Mouse (Mus musculus) embryonic facial prominence, embryonic 11.5 days (tissue): ENCODE results near the gene Dhfr. TPM values are rescaled to one million over a fixed set of nuclear protein-coding genes. Genes with fewer than 3 reads are reported as not detected.
A peak's percentile ranks its signal among the peaks of the same experiment; 100 is the strongest.

Experiments used
- ATAC-seq: fragments of 200-750 bp; cut with Nextera tagmentation; replicated peaks from 2 replicates; pipeline ENCODE4 v1.8.0; 2017; ENCODE audit warnings: low read depth; ENCODE audit not compliant: insufficient number of reproducible peaks, low FRiP score, low TSS enrichment
- DNase-seq: peaks from one replicate; pipeline ENCODE4 v3.0.0-alpha.2; 2015; ENCODE audit warnings: low spot score
- H3K27ac ChIP-seq: fragments of 300-500 bp; sonication (generic); replicated peaks from 2 replicates; pipeline ENCODE4 v1.5.1; 2014; ENCODE audit warnings: mild to moderate bottlenecking, low read depth, low read length, control low read depth
- H3K27me3 ChIP-seq: fragments of 300-500 bp; sonication (generic); 2 replicates; pipeline ENCODE4 v1.6.1; 2014; ENCODE audit warnings: mild to moderate bottlenecking, low read length, moderate library complexity, mixed read lengths; ENCODE audit not compliant: control insufficient read depth, insufficient read depth
- H3K36me3 ChIP-seq: fragments of 300-500 bp; sonication (generic); replicated peaks from 2 replicates; pipeline ENCODE4 v1.6.1; 2014; ENCODE audit warnings: low read depth, mild to moderate bottlenecking, low read length, moderate library complexity, mixed read lengths; ENCODE audit not compliant: control insufficient read depth, insufficient read depth
- H3K4me1 ChIP-seq: fragments of 300-500 bp; sonication (generic); 2 replicates; pipeline ENCODE4 v1.6.1; 2014; ENCODE audit warnings: low read length, mixed read lengths; ENCODE audit not compliant: control insufficient read depth, insufficient read depth
- H3K4me2 ChIP-seq: fragments of 300-500 bp; sonication (generic); 2 replicates; pipeline ENCODE4 v1.6.1; 2014; ENCODE audit warnings: low read depth, mild to moderate bottlenecking, control low read depth, low read length, moderate library complexity
- H3K4me3 ChIP-seq: fragments of 300-500 bp; sonication (generic); 2 replicates; pipeline ENCODE4 v1.5.1; 2014; ENCODE audit warnings: low read depth, low read length, control low read depth
- H3K9ac ChIP-seq: fragments of 300-500 bp; sonication (generic); replicated peaks from 2 replicates; pipeline ENCODE4 v1.6.1; 2014; ENCODE audit warnings: mild to moderate bottlenecking, control low read depth, low read length
- H3K9me3 ChIP-seq: fragments of 300-500 bp; sonication (generic); replicated peaks from 2 replicates; pipeline ENCODE4 v1.6.1; 2016; ENCODE audit warnings: mild to moderate bottlenecking, low read length, inconsistent platforms, mixed read lengths; ENCODE audit not compliant: control insufficient read depth
- WGBS: fragments of 180-500 bp; shearing (Covaris S2); extraction: QIAGEN DNeasy Blood & Tissue Kit; methylation state at CpG from one replicate; pipeline ENCODE4 v1.1.7; 2014; 5-methylcytosine and 5-hydroxymethylcytosine counted together
- polyA plus RNA-seq: library from polyadenylated mRNA; unstranded; fragments of >200 nt; fragmentation: Nextera tagmentation; extraction: Ambion mirVana; gene quantifications from 2 replicates; pipeline ENCODE4 v1.2.1, GENCODE M21; 2014

The Dhfr gene
- polyA plus RNA-seq, 1 experiment from 2014 or later, result 28.1 TPM

GRCm38 (mm10) chr13:92426294-92427051, 71.9 kb downstream of the Dhfr start:
- ATAC-seq (peak; percentile 43; the same call in 1 of the 2 replicates), DNase-seq (peak; percentile 3)
- H3K9ac ChIP-seq, result peak overlapping the region; percentile 51
- H3K4me3 ChIP-seq, result peak overlapping the region; percentile 64
- peaks cover 31% of the 10 kb centered on the region for H3K27me3 ChIP-seq
- H3K36me3 ChIP-seq, result no peaks in the 10 kb centered on the region
- H3K27ac ChIP-seq, result no peak overlapping the region
- peak overlapping the region; percentile 99 for H3K4me2 ChIP-seq
- whole genome bisulfite sequencing, result under 1% methylated on average over 87 of the region's 92 CpGs
- peaks cover 3% of the 10 kb centered on the region; the same call in 1 of the 2 replicates for H3K4me1 ChIP-seq
- H3K9me3 ChIP-seq, result no peaks in the 10 kb centered on the region

DNA sequence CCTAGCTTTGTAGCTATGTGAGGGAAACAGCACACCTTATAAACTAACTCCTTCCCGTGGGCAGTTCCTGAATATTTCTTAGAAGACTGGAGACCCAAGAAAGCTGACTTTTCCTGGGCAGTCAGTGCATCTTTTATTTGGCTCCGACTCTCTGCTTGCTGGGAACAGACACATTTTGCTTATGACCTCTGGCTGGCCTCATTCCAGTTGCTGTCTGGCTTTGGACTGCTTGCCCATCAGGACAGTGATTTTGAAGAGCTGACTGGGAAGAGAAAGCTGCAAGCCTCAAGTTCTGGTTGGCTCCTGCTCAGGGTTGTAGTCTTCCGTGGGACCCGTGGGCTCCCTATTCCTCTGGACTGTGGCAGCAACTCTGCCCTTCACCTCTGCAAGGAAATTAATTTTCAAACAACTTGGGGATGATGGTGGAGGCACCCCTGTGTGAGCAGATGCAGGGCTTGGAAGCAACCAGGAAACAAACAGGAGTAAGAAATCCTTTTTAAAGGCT, 72.9 kb downstream of the Dhfr start:
- Histone ChIP-seq H3K36me3 (no peaks in the 10 kb centered on the region), H3K4me2 (no peak overlapping the region), H3K9me3 (no peaks in the 10 kb centered on the region), H3K27ac (no peak overlapping the region), H3K4me3 (no peak overlapping the region), H3K4me1 (peaks cover 3% of the 10 kb centered on the region; the same call in 1 of the 2 replicates), H3K9ac (no peak overlapping the region), H3K27me3 (peaks cover 31% of the 10 kb centered on the region)
- DNase-seq, result no peak
- 44% methylated on average over 4 of the region's 4 CpGs for WGBS
- no peak for ATAC-seq

Other genes starting within 250 kb of the Dhfr start
- gene Rasgrf2, start 223.1 kb upstream of the Dhfr start, polyA plus RNA-seq, result 0.10 TPM in 1 of 2 replicates, not detected in the other
- 0.82 and 0.87 TPM in 2 replicates for gene Gm20379, start 48.7 kb upstream of the Dhfr start, polyA plus RNA-seq
- 38.5 and 45.6 TPM in 2 replicates for gene Msh3, start 277 bp downstream of the Dhfr start, polyA plus RNA-seq
- gene Ankrd34b, start 71.2 kb downstream of the Dhfr start, polyA plus RNA-seq, result not detected in 2 replicates
- not detected in 2 replicates for gene Fam151b, start 129.3 kb downstream of the Dhfr start, polyA plus RNA-seq
- 15.0 and 18.5 TPM in 2 replicates for gene Zfyve16, start 176.1 kb downstream of the Dhfr start, polyA plus RNA-seq
- not detected in 2 replicates for gene Spz1, start 221.4 kb downstream of the Dhfr start, polyA plus RNA-seq